In genomic region chr9:31912921-31913738, GRCm38 (mm10) we compare ENCODE assay signal across 9 mouse cellular contexts. TPM values are rescaled to one million over a fixed set of nuclear protein-coding genes. Genes with fewer than 3 reads are reported as not detected.
DNase-seq lines count a peak whose midpoint lies in the region; ATAC-seq and TF ChIP-seq lines count a peak whose summit lies in the region.
"Had no signal": no experiment of that assay in that cellular context is flagged by ENCODE, and none has a peak within 500 bp of the region (broad histone marks: within the 10 kb centered on the region; RNA-seq: fewer than 3 reads in every experiment).

Gene Barx2 (minus strand): TSS chr9:31913462.

- H3K36me3 ChIP-seq in ES-E14 (ENCODE audit: control insufficient read depth, insufficient read depth, low read length, poor library complexity, severe bottlenecking): no peaks in the 10 kb centered on the region
- H3K36me3 ChIP-seq in hindbrain, embryonic 10.5 days: no peaks in the 10 kb centered on the region
- no peaks in the 10 kb centered on the region for H3K36me3 ChIP-seq in lung, embryonic 15.5 days

- peak within 1 kb of the TSS; percentile 56 to 71 for H3K4me3 ChIP-seq in ES-E14 (ENCODE audit: insufficient read depth in 1 of 2, low read depth in 1 of 2, low read length in 2 of 2, poor library complexity in 1 of 2, severe bottlenecking in 1 of 2)
- H3K4me3 ChIP-seq in hindbrain, embryonic 10.5 days: peak within 1 kb of the TSS; percentile 64
- peak within 1 kb of the TSS; percentile 52 for H3K4me3 ChIP-seq in lung, embryonic 15.5 days

- peak; percentile 80 for ATAC-seq in lung, embryonic 15.5 days (ENCODE audit: borderline replicate concordance, extremely low read depth, low FRiP score, low TSS enrichment)
- ATAC-seq in erythroid progenitor cell, adult 5-6 weeks (replicated peaks; ENCODE audit: low FRiP score, poor library complexity, severe bottlenecking): no peak

- in situ Hi-C loops in ES-E14 (cut with MboI; ENCODE audit: low sequenced_read_pairs in 2 of 2, unreplicated experiment in 2 of 2): loop anchor here (25.0 kb wide), 2 partner anchors 351 to 624 kb away; partner anchors contain the start of gene Fli1 (in 1 of the 2)

- H3K27me3 ChIP-seq in hindbrain, embryonic 10.5 days (ENCODE audit: insufficient read depth, poor library complexity, severe bottlenecking): peaks cover 100% of the 10 kb centered on the region
- peaks cover 90% of the 10 kb centered on the region for H3K27me3 ChIP-seq in lung, embryonic 15.5 days

- no peak within 1 kb of the TSS for H3K27ac ChIP-seq in ES-E14 (ENCODE audit: insufficient read depth, low read depth, low read length, poor library complexity, severe bottlenecking)
- H3K27ac ChIP-seq in hindbrain, embryonic 10.5 days: no peak within 1 kb of the TSS
- no peak within 1 kb of the TSS for H3K27ac ChIP-seq in lung, embryonic 15.5 days

- DNase-seq in ES-E14 (ENCODE audit: low read depth, low spot score): peak; percentile 54
- peak; percentile 56 for DNase-seq in cerebellum, postnatal 14 days
- DNase-seq in frontal cortex, postnatal 14 days (ENCODE audit: low spot score in 2 of 2): peak; percentile 54 to 66
- peak; percentile 80 for DNase-seq in hindbrain, embryonic 10.5 days (ENCODE audit: low spot score)
- peak; percentile 72 to 81 for DNase-seq in layer of hippocampus, postnatal 10 days (ENCODE audit: low spot score in 2 of 2)
- peak; percentile 75 for DNase-seq in right cerebral cortex, adult 18-20 months

- H3K4me1 ChIP-seq in ES-E14 (ENCODE audit: control insufficient read depth in 2 of 2, insufficient read depth in 2 of 2, low read length in 2 of 2, poor library complexity in 1 of 2): no peaks in the 10 kb centered on the region
- peaks cover 34% of the 10 kb centered on the region for H3K4me1 ChIP-seq in hindbrain, embryonic 10.5 days (replicated peaks)
- H3K4me1 ChIP-seq in lung, embryonic 15.5 days: peaks cover 23% of the 10 kb centered on the region

- H3K9ac ChIP-seq in ES-E14 (ENCODE audit: insufficient read depth, low read depth, low read length, poor library complexity, severe bottlenecking): peak within 1 kb of the TSS; percentile 4
- 0 out of 2 replicates have a peak within 1 kb of the TSS, but pooled peaks have one; percentile 13 for H3K9ac ChIP-seq in lung, embryonic 15.5 days

- peak within 1 kb of the TSS; percentile 97 for H3K4me2 ChIP-seq in lung, embryonic 15.5 days

- WGBS in hindbrain, embryonic 10.5 days: under 1% methylated on average over 81 of the region's 81 CpGs
- 1% methylated on average over 81 of the region's 81 CpGs for WGBS in lung, embryonic 15.5 days

- no peaks in the 10 kb centered on the region for H3K9me3 ChIP-seq in ES-E14 (ENCODE audit: control insufficient read depth, insufficient read depth, low read depth, low read length)
- H3K9me3 ChIP-seq in hindbrain, embryonic 10.5 days: no peaks in the 10 kb centered on the region
- no peaks in the 10 kb centered on the region for H3K9me3 ChIP-seq in lung, embryonic 15.5 days

TF ChIP-seq in ES-E14, 5 proteins besides CTCF, POLR2A, EP300 and RAD21:
- no peak for TF ChIP-seq MAFK (IDR thresholded peaks at IDR 0.05; ENCODE audit: insufficient read depth, low read depth, low read length)
- no peak; the same call in 1 of the 2 replicates for TF ChIP-seq HCFC1 (IDR thresholded peaks at IDR 0.05; ENCODE audit: borderline replicate concordance, insufficient read depth, low read length)
- TF ChIP-seq ZNF384 (IDR thresholded peaks at IDR 0.05; ENCODE audit: low read depth, low read length): no peak
- no peak for TF ChIP-seq ZC3H11A (IDR thresholded peaks at IDR 0.05; ENCODE audit: borderline replicate concordance, low read depth, low read length)
- TF ChIP-seq CHD2 (IDR thresholded peaks at IDR 0.05; ENCODE audit: low read depth, low read length): no peak

RNA-seq across cellular contexts. Expression of gene Barx2, which starts in this region (rescaled TPM):
- 0.16 and 0.18 TPM in 2 replicates for total RNA-seq in ES-E14 (2012; rRNA removed)
- polyA plus RNA-seq in hindbrain, embryonic 10.5 days (2016; fragmentation: Nextera tagmentation; extraction: Ambion mirVana): 0.07 and 0.12 TPM in 2 replicates
- total RNA-seq in layer of hippocampus, postnatal 10 days (2021): 1 to 10 TPM; 1.9 to 2.3 TPM
- polyA plus RNA-seq in lung, embryonic 15.5 days (2015; fragmentation: Nextera tagmentation; extraction: Ambion mirVana): 0.07 TPM in 1 of 2 replicates, not detected in the other
- not detected in 2 replicates for total RNA-seq in erythroid progenitor cell, adult 5-6 weeks (2015; ENCODE audit: low replicate concordance)
- not detected in 2 replicates for total RNA-seq in erythroid progenitor cell, adult 5-6 weeks (2017; ENCODE audit: low replicate concordance)
- total RNA-seq: MEL had no signal

Comparison
In these comparisons a context has a peak if more than half of its experiments do, and no peak if none do; other contexts are left out.
1. Peak in DNase-seq, H3K4me3 ChIP-seq and H3K9ac ChIP-seq in ES-E14; RNA of the gene not detected or under 1 TPM.
2. Peak in DNase-seq and H3K4me3 ChIP-seq in hindbrain, embryonic 10.5 days; RNA of the gene not detected or under 1 TPM.
3. Peak in ATAC-seq, H3K4me3 ChIP-seq, H3K9ac ChIP-seq and H3K4me2 ChIP-seq in lung, embryonic 15.5 days; RNA of the gene not detected or under 1 TPM.